Mouse (Mus musculus) bone marrow macrophage, adult 2 months (primary cell): ENCODE measurements around the gene Iqcg.

Experiments
- CTCF ChIP-seq: IDR thresholded peaks from 2 replicates; pipeline ENCODE4 v1.5.1; 2012; ENCODE audit warnings: low read depth, mild to moderate bottlenecking, low read length, moderate library complexity
- POLR2A ChIP-seq: IDR thresholded peaks from 2 replicates; pipeline ENCODE4 v1.6.1; 2012; ENCODE audit warnings: mild to moderate bottlenecking, low read depth, low read length, borderline replicate concordance

DNA sequence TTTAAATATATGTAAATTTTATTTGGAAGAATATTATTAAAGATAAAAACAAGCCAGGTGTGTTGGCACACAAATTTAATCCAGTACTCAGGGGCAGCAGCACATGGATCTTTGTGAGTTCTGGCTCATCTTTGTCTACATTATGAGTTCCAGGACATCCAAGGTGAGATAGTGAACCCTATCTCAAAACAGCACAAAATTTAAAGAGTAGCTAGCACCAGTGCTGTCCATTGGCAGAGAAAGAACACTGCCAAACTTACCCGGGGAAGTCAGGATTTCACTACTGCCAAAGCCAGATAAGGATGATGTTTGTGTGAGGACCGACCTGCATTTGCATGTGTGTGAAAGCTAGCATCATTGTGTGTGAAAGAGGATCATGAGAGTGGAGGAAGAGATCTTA, 83.0 kb downstream of the Iqcg start:
- TF ChIP-seq CTCF (no peak), POLR2A (no peak)
